Mouse (Mus musculus) CH12.LX (cell line): Measurements from ENCODE around the gene 4921509C19Rik. TPM values are rescaled to one million over a fixed set of nuclear protein-coding genes. Genes with fewer than 3 reads are reported as not detected.
A peak's percentile ranks its signal among the peaks of the same experiment; 100 is the strongest.

Source experiments
- DNase-seq: peaks from one replicate; pipeline ENCODE4 v3.0.0-alpha.2; 2013; ENCODE audit errors: extremely low read depth
- H3K27ac ChIP-seq: 2 replicates; pipeline ENCODE4 v1.5.1; 2012; ENCODE audit warnings: low read depth, mild to moderate bottlenecking, control low read depth, moderate library complexity; ENCODE audit not compliant: insufficient read depth
- H3K27me3 ChIP-seq: replicated peaks from 2 replicates; pipeline ENCODE3; 2012; ENCODE audit warnings: inconsistent platforms
- H3K36me3 ChIP-seq, 2 experiments: replicated peaks in 1 of 2; 2 replicates each; pipeline versions ENCODE3 to v1.6.1; 2012; ENCODE audit warnings: inconsistent platforms in 1 of 2, low read length in 1 of 2, mild to moderate bottlenecking in 1 of 2, mixed read lengths in 1 of 2, moderate library complexity in 1 of 2; ENCODE audit not compliant: control insufficient read depth in 1 of 2, insufficient read depth in 1 of 2
- H3K4me1 ChIP-seq, 2 experiments: 2 replicates each; pipeline ENCODE4 v1.6.1; 2012; ENCODE audit warnings: inconsistent platforms in 1 of 2, moderate library complexity in 1 of 2; ENCODE audit not compliant: insufficient read depth in 2 of 2, control insufficient read depth in 1 of 2
- H3K4me2 ChIP-seq: 2 replicates; pipeline ENCODE4 v1.6.1; 2012; ENCODE audit warnings: low read depth, mild to moderate bottlenecking, control low read depth; ENCODE audit not compliant: poor library complexity, insufficient read depth, severe bottlenecking
- H3K4me3 ChIP-seq, 3 experiments: fragments of 150-350 bp in 1 of 3; sonication (generic) in 1 of 3; replicated peaks in 1 of 3; 2 replicates each; pipeline versions ENCODE3 to v1.5.1; 2011 to 2012; ENCODE audit warnings: low read depth in 2 of 3, low read length in 2 of 3, mild to moderate bottlenecking in 2 of 3, moderate library complexity in 2 of 3, control low read depth in 1 of 3, improper control_type of control experiment in 1 of 3, inconsistent platforms in 1 of 3, mixed read lengths in 1 of 3; ENCODE audit not compliant: poor library complexity in 1 of 3
- H3K79me2 ChIP-seq: replicated peaks from 2 replicates; pipeline ENCODE4 v1.6.1; 2012; ENCODE audit warnings: mild to moderate bottlenecking, moderate library complexity; ENCODE audit not compliant: control insufficient read depth, poor library complexity, insufficient read depth, severe bottlenecking; ENCODE audit errors: extremely low read depth
- H3K9ac ChIP-seq: 2 replicates; pipeline ENCODE4 v1.6.1; 2012; ENCODE audit warnings: low read depth, mild to moderate bottlenecking, control low read depth, moderate library complexity; ENCODE audit not compliant: insufficient read depth
- H3K9me3 ChIP-seq: replicated peaks from 2 replicates; pipeline ENCODE3; 2012; ENCODE audit warnings: low read length, inconsistent platforms, mixed read lengths
- BHLHE40 ChIP-seq: IDR thresholded peaks from 2 replicates; pipeline ENCODE4 v1.6.1; 2011; ENCODE audit warnings: mild to moderate bottlenecking, low read depth, low read length, improper control_type of control experiment
- CTCF ChIP-seq, 2 experiments: IDR thresholded peaks in 1 of 2; conservative IDR thresholded peaks in 1 of 2; 2 replicates each; pipeline ENCODE4 v1.5.1; 2011 to 2012; ENCODE audit warnings: low read depth in 2 of 2, low read length in 2 of 2, improper control_type of control experiment in 1 of 2, inconsistent platforms in 1 of 2, mild to moderate bottlenecking in 1 of 2, moderate library complexity in 1 of 2
- E2F4 ChIP-seq: IDR thresholded peaks from 2 replicates; pipeline ENCODE4 v1.6.1; 2011; ENCODE audit warnings: low read depth, low read length, improper control_type of control experiment; ENCODE audit not compliant: insufficient replicate concordance
- HCFC1 ChIP-seq: IDR thresholded peaks from 2 replicates; pipeline ENCODE4 v1.6.1; 2012; ENCODE audit warnings: low read depth, mild to moderate bottlenecking, inconsistent platforms, low read length, improper control_type of control experiment
- MAZ ChIP-seq: IDR thresholded peaks from 2 replicates; pipeline ENCODE4 v1.6.1; 2012; ENCODE audit warnings: low read depth, mild to moderate bottlenecking, inconsistent platforms, low read length, improper control_type of control experiment, moderate library complexity
- MEF2A ChIP-seq: IDR thresholded peaks from 2 replicates; pipeline ENCODE4 v1.6.1; 2014; ENCODE audit warnings: low read depth, mild to moderate bottlenecking, inconsistent platforms, low read length, improper control_type of control experiment, borderline replicate concordance
- MYC ChIP-seq: IDR thresholded peaks from 2 replicates; pipeline ENCODE4 v1.6.1; 2011; ENCODE audit warnings: low read depth, mild to moderate bottlenecking, improper control_type of control experiment, low read length
- NELFE ChIP-seq: IDR thresholded peaks from 2 replicates; pipeline ENCODE4 v1.6.1; 2011; ENCODE audit warnings: low read depth, low read length, improper control_type of control experiment
- NRF1 ChIP-seq: IDR thresholded peaks from 2 replicates; pipeline ENCODE4 v1.6.1; 2014; ENCODE audit warnings: low read depth, mild to moderate bottlenecking, inconsistent platforms, low read length, improper control_type of control experiment, moderate library complexity
- POLR2A ChIP-seq: IDR thresholded peaks from 2 replicates; pipeline ENCODE4 v1.6.1; 2011; ENCODE audit warnings: low read depth, mild to moderate bottlenecking, improper control_type of control experiment, low read length
- POLR2AphosphoS2 ChIP-seq: IDR thresholded peaks from 2 replicates; pipeline ENCODE4 v1.6.1; 2011; ENCODE audit warnings: low read depth, low read length, improper control_type of control experiment
- RAD21 ChIP-seq: IDR thresholded peaks from 2 replicates; pipeline ENCODE4 v1.6.1; 2011; ENCODE audit warnings: low read depth, mild to moderate bottlenecking, low read length, improper control_type of control experiment, moderate library complexity
- TCF12 ChIP-seq: IDR thresholded peaks from 2 replicates; pipeline ENCODE4 v1.6.1; 2014; ENCODE audit warnings: low read depth, mild to moderate bottlenecking, inconsistent platforms, low read length, improper control_type of control experiment
- USF1 ChIP-seq: IDR thresholded peaks from 2 replicates; pipeline ENCODE4 v1.6.1; 2014; ENCODE audit warnings: low read depth, mild to moderate bottlenecking, inconsistent platforms, low read length, improper control_type of control experiment
- dilution Hi-C: fragments of 300-500 bp; cut with MboI; formaldehyde crosslinking; loops from 2 replicates; pipeline ENCODE4 v1.14.3; 2020; ENCODE audit warnings: low sequenced_read_pairs; ENCODE audit not compliant: extremely low pct_unique_long_range_greater_than_20kb, extremely low pct_ligation_motif_present
- in situ Hi-C: fragments of 300-500 bp; cut with MboI; formaldehyde crosslinking; loops from 3 replicates; pipeline ENCODE4 v1.14.3; 2019; ENCODE audit warnings: low sequenced_read_pairs, low pct_ligation_motif_present, low pct_unique_long_range_greater_than_20kb, mixed read lengths
- polyA plus RNA-seq: library from polyadenylated mRNA; unstranded; fragments of >175 nt; gene quantifications from 2 replicates; pipeline ENCODE4 v1.2.1, GENCODE M21; 2012; ENCODE audit warnings: low read depth; ENCODE audit not compliant: insufficient read length
- total RNA-seq, 2 experiments: library from RNA; depleted of rRNA; stranded (reverse); fragments of 300-350 nt in 1 of 2; fragments of >200 nt in 1 of 2; gene quantifications; 2 replicates each; pipeline ENCODE4 v1.2.3; 2012 to 2014

4921509C19Rik gene
- total and polyA plus RNA-seq, 3 experiments, result not detected

GRCm38 (mm10) chr2:151504226-151504625 lies 28.3 kb upstream of the 4921509C19Rik start:
- Histone ChIP-seq H3K36me3 (peaks cover 72 to 89% of the 10 kb centered on the region in 2 experiments), H3K9ac (no peak overlapping the region), H3K4me1 (no peaks in the 10 kb centered on the region), H3K4me3 (no peak overlapping the region), H3K9me3 (no peaks in the 10 kb centered on the region), H3K4me2 (no peak overlapping the region), H3K27ac (no peak overlapping the region), H3K79me2 (peaks cover under 1% of the 10 kb centered on the region; the same call in 1 of the 2 replicates), H3K27me3 (no peaks in the 10 kb centered on the region)
- in situ Hi-C loops, result no loop called here
- peak in 1 of 2 experiments; percentile 32; a peak in 2 of 4 replicates for TF ChIP-seq CTCF (conservative IDR thresholded peaks at IDR 0.05 in 1 of 2, IDR thresholded peaks at IDR 0.05 in 1 of 2; ENCODE audit: low read depth in 2 of 2, low read length in 2 of 2)
- TF ChIP-seq USF1, result no peak
- no peak for TF ChIP-seq NRF1
- no peak for TF ChIP-seq MEF2A
- no peak for TF ChIP-seq HCFC1
- dilution Hi-C loops, result no loop called here
- DNase-seq, result no peak

DNA sequence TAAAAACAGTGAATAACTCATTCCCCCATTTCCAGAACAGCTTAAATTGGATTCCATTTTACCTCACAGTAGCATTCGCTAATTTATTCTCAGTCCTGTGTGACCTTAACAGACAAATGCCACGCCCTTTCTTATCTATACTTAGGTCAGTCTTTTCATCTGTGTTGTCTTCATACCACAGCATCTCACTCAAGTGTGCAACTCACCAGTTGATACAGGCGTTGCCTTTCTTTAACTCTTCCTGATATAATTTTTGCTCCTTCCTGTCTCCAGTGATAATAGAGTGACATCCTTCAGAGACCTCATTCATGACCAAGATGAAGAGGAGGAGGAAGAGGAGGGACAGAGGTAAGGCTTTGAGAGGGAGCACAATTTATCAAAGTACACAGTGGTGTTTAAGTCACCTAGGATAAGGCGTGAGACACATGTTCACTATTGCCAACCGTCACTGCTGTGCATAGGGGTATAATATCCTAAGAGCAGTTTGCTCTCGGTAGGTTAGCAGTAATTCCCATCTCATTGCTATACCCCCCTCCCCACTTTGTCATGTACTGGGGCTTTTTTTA lies 24.6 kb upstream of the 4921509C19Rik start:
- dilution Hi-C loops, result no loop called here
- H3K27me3 ChIP-seq, result no peaks in the 10 kb centered on the region
- H3K9ac ChIP-seq, result no peak overlapping the region
- in situ Hi-C loops, result no loop called here
- no peak overlapping the region for H3K4me3 ChIP-seq
- H3K79me2 ChIP-seq, result peaks cover 33% of the 10 kb centered on the region
- TF ChIP-seq E2F4 (no peak), MAZ (no peak), TCF12 (no peak), RAD21 (no peak), MYC (no peak), BHLHE40 (no peak), POLR2AphosphoS2 (no peak), POLR2A (no peak), USF1 (no peak), CTCF (conservative IDR thresholded peaks at IDR 0.05 in 1 of 2, IDR thresholded peaks at IDR 0.05 in 1 of 2; ENCODE audit: low read depth in 2 of 2, low read length in 2 of 2) (no peak), NELFE (no peak)
- H3K4me2 ChIP-seq, result no peak overlapping the region
- no peak for DNase-seq
- peaks cover 70 to 89% of the 10 kb centered on the region in 2 experiments for H3K36me3 ChIP-seq
- H3K27ac ChIP-seq, result no peak overlapping the region
- H3K4me1 ChIP-seq, result peaks cover 0 to 19% of the 10 kb centered on the region in 2 experiments; a peak in 2 of 4 replicates
- H3K9me3 ChIP-seq, result no peaks in the 10 kb centered on the region
